Mouse (Mus musculus): ENCODE measurements around the gene Pln. TPM values are rescaled to one million over a fixed set of nuclear protein-coding genes. Genes with fewer than 3 reads are reported as not detected.
A peak's percentile ranks its signal among the peaks of the same experiment; 100 is the strongest.

Pln gene
- polyA plus RNA-seq, 1 experiment, result not detected

DNA sequence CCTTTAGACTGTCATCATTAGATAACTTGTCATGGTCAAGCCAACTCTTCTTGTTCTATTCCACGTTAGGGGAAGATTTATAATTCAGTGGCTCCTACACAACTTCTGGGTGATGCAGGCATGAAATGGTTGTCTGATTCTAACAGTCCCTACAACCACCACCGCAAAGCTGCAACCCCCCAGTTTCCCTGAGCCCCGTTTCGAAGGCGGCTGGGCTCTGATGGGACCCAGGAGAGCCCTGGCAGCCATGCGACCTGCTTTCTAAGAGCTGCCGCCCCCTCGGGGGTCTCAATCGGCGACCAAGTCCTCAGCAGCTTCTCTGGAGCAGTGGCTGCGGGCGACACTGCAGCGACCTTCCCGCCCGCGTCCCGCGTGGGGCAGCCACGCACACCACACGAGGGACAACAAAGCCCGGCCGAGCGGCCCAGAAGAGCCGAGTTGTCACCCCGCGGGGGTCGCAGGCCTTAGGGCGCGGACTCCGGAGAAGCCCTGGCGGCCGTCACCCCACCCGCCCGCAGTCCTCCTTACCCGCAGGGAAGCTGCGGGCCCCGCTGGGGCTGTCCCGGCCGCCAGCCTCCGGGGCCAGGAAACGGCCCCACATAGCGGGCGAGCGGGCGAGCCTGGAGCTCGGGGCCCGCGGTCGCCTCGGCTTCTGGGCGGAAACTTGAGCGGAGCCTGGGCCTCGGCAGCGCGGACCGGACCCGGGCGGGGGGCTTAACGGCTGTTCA is 41.7 kb downstream of the Pln start:
- Histone ChIP-seq H3K4me3 (ENCODE audit: insufficient read depth, low read depth, low read length) (peak overlapping the region; percentile 79), H3K4me1 (ENCODE audit: control insufficient read depth, insufficient read depth, low read length) (no peaks in the 10 kb centered on the region), H3K27ac (ENCODE audit: insufficient read depth, low read depth, low read length) (peak overlapping the region; percentile 70)
- TF ChIP-seq POLR2A (IDR thresholded peaks at IDR 0.05; ENCODE audit: insufficient read depth, low read depth, low read length) (no peak), CTCF (IDR thresholded peaks at IDR 0.05; ENCODE audit: insufficient read depth, low read depth, low read length) (0 out of 2 replicates have a peak, but pooled peaks have one; percentile 1)
- WGBS, result under 1% methylated on average over 59 of the region's 59 CpGs

DNA sequence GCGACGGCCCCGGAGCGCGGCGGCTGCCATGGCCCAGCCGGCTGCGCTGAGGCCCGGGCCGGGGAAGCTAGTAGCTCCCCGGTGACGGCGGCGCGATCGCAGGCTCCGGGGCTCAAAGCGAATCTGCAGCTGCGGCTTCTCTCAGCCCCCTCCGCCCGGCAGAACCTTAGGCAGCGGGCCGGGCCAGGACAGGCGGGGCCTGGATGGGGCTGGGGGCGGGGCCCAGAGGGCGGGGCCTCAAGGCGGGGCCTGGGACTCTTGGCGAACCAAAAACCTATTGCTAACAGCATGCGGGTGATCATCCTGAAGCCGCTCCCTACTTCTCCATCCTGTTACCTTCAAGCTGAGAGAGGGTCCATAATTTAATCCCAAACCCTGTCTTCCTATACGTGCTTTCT is 42.2 kb downstream of the Pln start, which contains the start of gene Cep85l:
TSS of gene Cep85l (minus strand) at position 239 of the 398 bp plus-strand sequence.
- Histone ChIP-seq H3K4me1 (ENCODE audit: control insufficient read depth, insufficient read depth, low read length) (no peaks in the 10 kb centered on the region), H3K4me3 (ENCODE audit: insufficient read depth, low read depth, low read length) (peak within 1 kb of the TSS; percentile 79), H3K27ac (ENCODE audit: insufficient read depth, low read depth, low read length) (peak within 1 kb of the TSS; percentile 70)
- TF ChIP-seq POLR2A (IDR thresholded peaks at IDR 0.05; ENCODE audit: insufficient read depth, low read depth, low read length) (peak; percentile 81), CTCF (IDR thresholded peaks at IDR 0.05; ENCODE audit: insufficient read depth, low read depth, low read length) (no peak)
- WGBS, result 0% methylated on average over 31 of the region's 31 CpGs

DNA sequence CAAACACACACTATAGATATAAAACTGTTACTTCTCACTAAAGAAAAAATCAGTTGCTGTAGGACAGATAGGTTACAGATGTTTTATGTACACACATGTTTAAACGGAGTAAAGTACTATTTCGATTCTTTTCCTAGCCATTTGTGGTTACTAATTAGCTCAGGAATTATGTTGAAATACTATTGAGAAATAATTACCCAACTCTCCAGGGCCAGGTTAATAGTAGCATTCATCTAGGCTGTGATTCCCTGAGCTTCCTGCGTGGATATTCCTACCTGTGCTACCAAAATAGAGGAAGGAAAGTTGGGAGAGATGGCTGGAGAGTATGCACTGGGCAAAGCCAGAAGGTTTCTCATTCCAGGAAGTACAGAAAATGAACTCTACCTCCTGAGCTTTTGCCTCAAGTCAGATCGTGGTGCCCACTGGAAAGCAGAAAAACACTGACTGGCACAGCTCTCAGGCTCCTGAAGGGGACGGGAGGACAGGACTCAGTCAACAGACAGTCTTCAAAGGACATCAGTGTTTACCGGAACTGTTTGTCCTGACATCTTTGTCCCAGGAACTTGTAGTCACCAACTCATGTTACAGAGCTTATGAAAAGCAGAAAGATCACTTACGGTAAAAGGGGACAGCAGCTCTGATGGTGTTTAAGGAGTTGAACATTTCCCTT is 45.4 kb downstream of the Pln start:
- no peak overlapping the region for H3K27ac ChIP-seq (ENCODE audit: insufficient read depth, low read depth, low read length)
- no peaks in the 10 kb centered on the region for H3K4me1 ChIP-seq (ENCODE audit: control insufficient read depth, insufficient read depth, low read length)
- H3K4me3 ChIP-seq (ENCODE audit: insufficient read depth, low read depth, low read length), result no peak overlapping the region
- WGBS, result 78% methylated on average over 7 of the region's 7 CpGs
- TF ChIP-seq CTCF (IDR thresholded peaks at IDR 0.05; ENCODE audit: insufficient read depth, low read depth, low read length) (no peak), POLR2A (IDR thresholded peaks at IDR 0.05; ENCODE audit: insufficient read depth, low read depth, low read length) (no peak)

DNA sequence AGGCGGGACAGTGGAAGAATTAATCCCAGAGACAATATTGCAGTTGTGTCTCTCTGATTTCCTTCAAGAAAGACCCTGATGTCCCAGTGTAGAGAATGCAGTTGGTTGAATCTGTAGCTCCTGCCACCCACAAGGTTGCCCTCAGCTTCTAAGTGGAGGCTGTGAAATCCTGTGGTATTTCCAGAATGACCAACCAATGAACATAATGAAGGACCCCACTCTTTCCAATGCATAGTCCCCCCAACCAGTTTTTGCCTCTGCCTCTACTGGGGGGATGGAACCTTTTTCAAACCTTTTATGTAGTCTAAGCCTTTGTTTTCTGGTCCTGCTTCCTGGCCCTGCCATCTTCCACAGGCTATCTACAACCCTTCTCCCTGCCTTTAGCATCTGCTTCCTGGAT is 47.4 kb downstream of the Pln start:
- TF ChIP-seq POLR2A (IDR thresholded peaks at IDR 0.05; ENCODE audit: insufficient read depth, low read depth, low read length) (no peak), CTCF (IDR thresholded peaks at IDR 0.05; ENCODE audit: insufficient read depth, low read depth, low read length) (no peak)
- no peaks in the 10 kb centered on the region for H3K4me1 ChIP-seq (ENCODE audit: control insufficient read depth, insufficient read depth, low read length)
- 100% methylated on average over 1 of the region's 1 CpGs for WGBS
- H3K27ac ChIP-seq (ENCODE audit: insufficient read depth, low read depth, low read length), result no peak overlapping the region
- H3K4me3 ChIP-seq (ENCODE audit: insufficient read depth, low read depth, low read length), result no peak overlapping the region

DNA sequence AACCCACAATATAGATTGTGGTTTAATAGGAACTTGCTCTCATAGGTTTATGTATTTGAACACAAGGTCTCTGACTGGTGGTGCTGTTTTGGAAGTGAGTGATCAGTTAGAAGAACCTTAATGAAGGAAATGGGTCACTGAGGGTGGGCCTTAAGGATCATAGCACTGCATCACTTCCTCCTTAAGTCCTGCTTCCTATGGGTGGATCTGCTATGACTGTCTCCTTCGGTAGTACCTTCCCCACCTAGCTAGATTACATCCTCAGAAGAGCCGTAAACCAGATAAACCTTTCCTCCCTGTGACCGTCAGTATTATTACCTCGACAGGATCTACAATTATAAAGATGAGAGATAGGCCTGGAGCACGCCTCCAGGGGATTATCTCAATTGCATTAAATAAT is 48.0 kb downstream of the Pln start:
- Histone ChIP-seq H3K4me3 (ENCODE audit: insufficient read depth, low read depth, low read length) (no peak overlapping the region), H3K4me1 (ENCODE audit: control insufficient read depth, insufficient read depth, low read length) (no peaks in the 10 kb centered on the region), H3K27ac (ENCODE audit: insufficient read depth, low read depth, low read length) (no peak overlapping the region)
- TF ChIP-seq CTCF (IDR thresholded peaks at IDR 0.05; ENCODE audit: insufficient read depth, low read depth, low read length), result no peak
- TF ChIP-seq POLR2A (IDR thresholded peaks at IDR 0.05; ENCODE audit: insufficient read depth, low read depth, low read length), result no peak
- WGBS, result 93% methylated on average over 5 of the region's 5 CpGs

DNA sequence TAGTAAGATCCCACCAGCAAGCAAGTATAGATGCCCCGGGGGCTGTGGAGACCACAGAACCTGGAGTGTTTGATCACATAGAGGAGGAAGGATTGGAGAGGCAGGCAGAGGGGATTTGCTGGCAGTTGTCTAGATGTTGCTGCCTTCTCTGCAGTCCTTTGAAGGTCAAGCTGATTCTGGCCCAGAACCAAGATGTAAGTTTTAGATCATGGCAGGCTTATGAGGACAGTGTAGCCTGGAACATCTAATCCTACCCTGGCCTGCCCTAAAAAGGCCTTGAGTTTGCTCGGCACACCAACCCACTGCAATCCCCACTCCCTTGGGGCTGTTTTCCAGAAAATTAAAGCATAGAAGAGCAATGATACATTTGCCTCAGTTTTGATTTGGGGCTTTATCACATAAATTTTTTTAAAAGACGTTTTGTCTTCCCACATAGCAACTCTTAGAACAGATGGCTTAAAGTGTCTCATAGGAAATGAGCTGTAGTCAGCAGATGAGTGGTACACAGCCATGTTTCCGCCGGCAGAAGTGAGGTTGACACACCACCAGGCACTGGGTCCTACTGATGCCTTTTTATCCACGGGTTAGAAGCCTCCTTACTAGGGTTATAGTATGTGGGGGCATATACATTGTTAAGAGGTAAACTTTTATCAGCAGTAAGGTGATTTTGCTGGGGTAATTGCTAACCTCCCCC is 50.9 kb downstream of the Pln start:
- no peak for TF ChIP-seq CTCF (IDR thresholded peaks at IDR 0.05; ENCODE audit: insufficient read depth, low read depth, low read length)
- TF ChIP-seq POLR2A (IDR thresholded peaks at IDR 0.05; ENCODE audit: insufficient read depth, low read depth, low read length), result no peak
- WGBS, result 87% methylated on average over 6 of the region's 6 CpGs

DNA sequence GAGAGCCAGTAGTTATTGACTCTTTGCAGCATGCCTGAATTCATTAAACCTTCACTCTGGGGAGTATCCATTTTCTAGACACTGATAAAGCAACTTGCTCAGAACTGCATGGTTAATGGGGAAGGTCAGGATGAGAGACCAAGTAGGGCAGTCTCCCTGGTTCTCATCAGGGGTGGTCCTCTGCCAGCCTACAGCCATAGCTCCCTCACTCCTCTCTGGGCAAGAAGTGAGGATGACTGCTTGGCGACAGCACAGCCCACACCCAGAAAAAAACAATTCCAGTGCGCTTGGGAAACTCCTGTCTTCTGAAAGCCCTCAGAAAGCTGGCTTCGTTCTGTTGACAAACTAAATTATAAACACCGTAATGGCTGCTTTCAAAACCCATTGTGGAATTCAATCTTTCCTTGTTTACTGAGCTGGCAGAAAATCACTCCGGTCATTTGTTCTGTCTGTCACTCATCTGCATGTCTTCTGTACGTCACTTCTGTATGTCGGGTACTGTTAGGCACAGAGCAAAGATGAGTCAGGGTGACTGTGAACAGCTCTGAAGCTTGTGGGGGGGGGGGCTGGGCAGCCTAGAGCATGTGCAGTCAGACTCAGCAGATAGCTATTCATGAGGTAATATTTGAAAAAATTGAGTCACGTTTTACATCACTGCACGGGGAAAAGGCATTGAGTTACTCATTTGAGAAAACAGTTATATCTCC is 57.6 kb downstream of the Pln start:
- Histone ChIP-seq H3K4me1 (ENCODE audit: control insufficient read depth, insufficient read depth, low read length) (peaks cover 2% of the 10 kb centered on the region; the same call in 1 of the 2 replicates), H3K4me3 (ENCODE audit: insufficient read depth, low read depth, low read length) (no peak overlapping the region), H3K27ac (ENCODE audit: insufficient read depth, low read depth, low read length) (no peak overlapping the region)
- 73% methylated on average over 9 of the region's 9 CpGs for WGBS
- TF ChIP-seq POLR2A (IDR thresholded peaks at IDR 0.05; ENCODE audit: insufficient read depth, low read depth, low read length), result no peak
- no peak for TF ChIP-seq CTCF (IDR thresholded peaks at IDR 0.05; ENCODE audit: insufficient read depth, low read depth, low read length)

More for the DNA sequence above, 50.9 kb downstream of the Pln start:
- H3K4me1 ChIP-seq (ENCODE audit: control insufficient read depth, insufficient read depth, low read length), result no peaks in the 10 kb centered on the region
- no peak overlapping the region for H3K27ac ChIP-seq (ENCODE audit: insufficient read depth, low read depth, low read length)
- H3K4me3 ChIP-seq (ENCODE audit: insufficient read depth, low read depth, low read length), result no peak overlapping the region

Other genes with a start within 250 kb of the Pln start
- gene Cep85l, start 42.3 kb downstream of the Pln start, polyA plus RNA-seq (2012; ENCODE audit: insufficient read depth, insufficient read length, low replicate concordance, missing spikeins), result not detected in 2 replicates

Measured in olfactory bulb, adult 2 months (tissue).